ENCODE assay signal across 8 mouse cellular contexts in the genomic region with DNA sequence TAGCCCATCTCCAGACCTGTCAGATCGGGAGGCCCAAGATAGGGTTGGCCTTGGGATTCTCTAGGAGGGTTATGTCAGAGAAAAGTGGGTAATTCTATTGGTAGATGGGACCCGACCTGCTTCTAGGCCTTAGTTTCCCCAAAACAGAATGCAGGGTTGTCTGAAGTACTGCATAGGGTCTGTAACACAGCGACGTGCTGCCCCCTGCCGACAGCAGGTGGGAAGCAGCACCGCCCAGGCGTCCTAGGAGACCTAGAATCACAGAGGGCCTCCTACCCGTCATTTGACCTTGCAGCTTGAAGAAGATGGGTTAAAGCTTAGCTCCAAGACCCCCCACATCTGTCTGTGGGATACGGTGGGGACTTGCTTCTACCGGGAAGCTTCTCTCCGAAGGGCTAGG. TPM values are rescaled to one million over a fixed set of nuclear protein-coding genes. Genes with fewer than 3 reads are reported as not detected.
DNase-seq lines count a peak whose midpoint lies in the region; ATAC-seq lines count a peak whose summit lies in the region.

No protein-coding gene starts in this region.

- no peaks in the 10 kb centered on the region for H3K36me3 ChIP-seq in embryonic facial prominence, embryonic 10.5 days (replicated peaks)
- H3K36me3 ChIP-seq in heart, embryonic 16.5 days (ENCODE audit: control insufficient read depth, insufficient read depth) = no peaks in the 10 kb centered on the region

- peaks cover 84% of the 10 kb centered on the region for H3K27me3 ChIP-seq in embryonic facial prominence, embryonic 10.5 days (replicated peaks; ENCODE audit: low read depth, poor library complexity, severe bottlenecking)
- peaks cover 66% of the 10 kb centered on the region for H3K27me3 ChIP-seq in heart, embryonic 16.5 days (ENCODE audit: control insufficient read depth, insufficient read depth, low read length)

- H3K9me3 ChIP-seq in embryonic facial prominence, embryonic 10.5 days = no peaks in the 10 kb centered on the region
- peaks cover 6% of the 10 kb centered on the region for H3K9me3 ChIP-seq in heart, embryonic 16.5 days (replicated peaks; ENCODE audit: control insufficient read depth, low read length)

- no peak overlapping the region for H3K9ac ChIP-seq in heart, embryonic 16.5 days (ENCODE audit: low read length)

- H3K4me3 ChIP-seq in embryonic facial prominence, embryonic 10.5 days = no peak overlapping the region
- no peak overlapping the region for H3K4me3 ChIP-seq in heart, embryonic 16.5 days (ENCODE audit: low read length)

- no peak overlapping the region for H3K4me2 ChIP-seq in heart, embryonic 16.5 days (ENCODE audit: low read depth, low read length)

- H3K4me1 ChIP-seq in embryonic facial prominence, embryonic 10.5 days = peaks cover 39% of the 10 kb centered on the region
- peaks cover 12% of the 10 kb centered on the region for H3K4me1 ChIP-seq in heart, embryonic 16.5 days (ENCODE audit: control insufficient read depth, insufficient read depth, low read length)

- WGBS in embryonic facial prominence, embryonic 10.5 days = 4% methylated on average over 11 of the region's 11 CpGs
- WGBS in heart, embryonic 16.5 days = 7% methylated on average over 11 of the region's 11 CpGs

- H3K27ac ChIP-seq in embryonic facial prominence, embryonic 10.5 days (replicated peaks) = no peak overlapping the region
- no peak overlapping the region for H3K27ac ChIP-seq in heart, embryonic 16.5 days (ENCODE audit: low read length)

- peak; percentile 76 for DNase-seq in ES-CJ7 (ENCODE audit: low read depth, low spot score)
- DNase-seq in adrenal gland, postnatal 36 days = peak; percentile 76 to 87
- DNase-seq in embryonic facial prominence, embryonic 10.5 days (ENCODE audit: low spot score) = peak; percentile 79
- peak; percentile 85 for DNase-seq in kidney, postnatal 14 days
- peak; percentile 76 for DNase-seq in lung, postnatal 10 days
- peak; percentile 82 for DNase-seq in retina, postnatal 1 day

- ATAC-seq in heart, embryonic 16.5 days (replicated peaks; ENCODE audit: extremely low read depth, insufficient read depth, low FRiP score) = peak; percentile 56; the same call in 1 of the 2 replicates
- ATAC-seq in monocyte, adult 5-6 weeks (replicated peaks; ENCODE audit: insufficient number of reproducible peaks, low FRiP score, low TSS enrichment, poor library complexity, severe bottlenecking) = no peak

RNA-seq across cellular contexts. Expression of a gene that starts 1.2 kb away (rescaled TPM):
- under 1 TPM; 0.49 to 0.96 TPM for total RNA-seq in adrenal gland, postnatal 36 days (2021)
- 22.0 and 29.5 TPM in 2 replicates for polyA plus RNA-seq in embryonic facial prominence, embryonic 10.5 days (2016; fragmentation: Nextera tagmentation; extraction: Ambion mirVana)
- polyA plus RNA-seq in heart, embryonic 16.5 days (2015; fragmentation: Nextera tagmentation; extraction: Ambion mirVana) = 0.97 and 4.0 TPM in 2 replicates
- not detected in 3 replicates for total RNA-seq in monocyte, adult 5-6 weeks (2017)
